Mouse (Mus musculus) ES-Bruce4 (cell line): ENCODE results near the gene Gnao1.

Source experiments
- EP300 ChIP-seq: IDR thresholded peaks from 2 replicates; pipeline ENCODE4 v1.6.1; 2011; ENCODE audit warnings: low read depth, low read length; ENCODE audit not compliant: insufficient read depth
- POLR2A ChIP-seq: IDR thresholded peaks from one replicate; pipeline ENCODE4 v1.8.1; 2011; ENCODE audit warnings: low read length; ENCODE audit not compliant: insufficient read depth

GRCm38 (mm10) chr8:93920590-93920948, 110.8 kb downstream of the Gnao1 start:
- TF ChIP-seq EP300 (no peak), POLR2A (no peak)
